Mouse (Mus musculus): ENCODE measurements around the gene Gm5767.

Gm5767 gene

DNA sequence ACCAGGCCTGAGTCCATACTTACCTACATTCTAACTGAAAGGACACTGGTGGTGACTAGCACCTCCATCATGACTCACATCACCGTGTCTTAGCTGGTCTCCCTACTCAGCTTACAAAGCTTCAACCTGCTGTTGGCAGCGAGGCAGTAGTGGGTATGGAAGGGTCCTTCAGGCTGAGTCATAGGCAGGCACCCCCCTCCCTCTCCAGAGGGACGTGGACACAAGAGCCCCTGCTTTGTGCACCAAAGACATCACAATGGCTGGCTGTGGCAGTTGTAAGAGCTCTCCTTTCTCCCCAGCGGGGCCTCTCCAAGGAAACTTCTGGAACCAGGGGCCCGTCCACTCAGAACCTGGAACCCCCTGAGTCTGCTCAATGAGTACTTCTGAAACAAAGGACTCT is at the start of gene Gm5767:
Gm5767 (plus strand) TSS at position 301 of the 400 bp plus-strand sequence.
- DNase-seq = no peak

DNA sequence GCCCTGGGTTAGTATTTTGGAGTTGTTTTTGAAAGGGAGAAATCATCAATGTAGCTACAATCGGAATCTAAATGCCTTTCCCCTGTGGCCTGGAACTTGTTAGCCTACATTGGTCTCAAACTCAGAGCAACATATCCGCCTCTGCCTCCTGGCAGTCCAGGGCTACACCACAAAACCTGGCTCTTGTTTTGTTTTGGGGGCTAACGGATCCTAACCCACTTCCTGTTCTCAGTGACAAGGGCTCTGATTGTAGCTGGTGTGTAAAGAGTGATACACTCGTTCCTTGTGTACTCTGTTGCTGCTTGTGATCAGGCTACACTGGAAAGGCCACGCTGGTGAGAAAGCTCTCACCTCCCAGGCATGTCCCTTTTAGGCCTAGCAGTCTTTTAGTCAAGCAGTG is 49.1 kb upstream of the Gm5767 start:
- DNase-seq = peak; percentile 28

- DNase-seq = peak; percentile 57
These were observed 43.7 kb upstream of the Gm5767 start for GRCm38 (mm10) chr16:8636867-8637216.

DNA sequence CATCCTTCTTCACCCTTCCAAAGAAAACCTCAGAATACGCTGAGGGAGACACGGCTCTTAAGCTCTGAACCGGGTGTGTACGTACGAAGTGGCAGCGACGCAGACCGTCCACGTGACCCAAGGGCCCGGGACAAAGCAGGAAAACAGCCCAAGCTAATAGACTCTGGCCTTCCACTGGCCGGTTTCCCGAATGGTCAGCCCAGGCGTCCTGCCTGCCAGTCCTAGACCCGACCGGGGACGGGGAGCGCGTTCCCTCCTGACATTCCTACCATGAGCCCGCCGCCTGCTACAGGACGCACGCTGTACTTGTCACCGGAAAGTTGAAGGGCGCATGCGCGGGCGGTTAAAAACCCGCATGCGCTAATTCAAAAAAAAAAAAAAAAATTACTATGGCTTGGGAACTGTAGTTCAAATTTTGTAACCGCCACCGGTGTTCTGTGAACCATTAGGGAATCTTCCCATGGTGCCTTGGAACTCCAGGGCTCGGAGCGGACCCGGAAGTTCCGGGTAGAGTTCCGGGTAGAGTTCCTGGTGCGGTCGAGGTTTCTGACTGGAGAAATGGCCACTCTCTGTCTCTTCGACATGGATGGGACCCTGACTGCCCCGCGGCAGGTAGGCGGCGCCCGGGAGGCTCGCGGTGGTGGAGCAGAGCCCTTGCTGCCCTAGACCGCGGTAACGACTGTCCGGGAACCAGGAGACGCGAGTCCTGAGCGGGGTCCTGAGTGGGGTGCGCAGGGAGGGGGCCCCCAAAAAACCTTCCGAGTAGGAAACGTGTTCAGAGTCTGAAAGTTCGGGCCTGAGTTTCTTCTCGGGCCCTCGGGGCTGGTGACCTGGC is 43.1 kb upstream of the Gm5767 start, which contains the start of the genes Pmm2 and Tmem186:
Pmm2 (plus strand) TSS at position 458 of the 835 bp plus-strand sequence.
Tmem186 (minus strand) TSS at position 496 of the 835 bp plus-strand sequence.
- DNase-seq = peak; percentile 85

- no peak for DNase-seq
These were observed 42.4 kb upstream of the Gm5767 start for GRCm38 (mm10) chr16:8638131-8638530.

GRCm38 (mm10) chr16:8639466-8640191 is 40.9 kb upstream of the Gm5767 start:
- DNase-seq = no peak

DNA sequence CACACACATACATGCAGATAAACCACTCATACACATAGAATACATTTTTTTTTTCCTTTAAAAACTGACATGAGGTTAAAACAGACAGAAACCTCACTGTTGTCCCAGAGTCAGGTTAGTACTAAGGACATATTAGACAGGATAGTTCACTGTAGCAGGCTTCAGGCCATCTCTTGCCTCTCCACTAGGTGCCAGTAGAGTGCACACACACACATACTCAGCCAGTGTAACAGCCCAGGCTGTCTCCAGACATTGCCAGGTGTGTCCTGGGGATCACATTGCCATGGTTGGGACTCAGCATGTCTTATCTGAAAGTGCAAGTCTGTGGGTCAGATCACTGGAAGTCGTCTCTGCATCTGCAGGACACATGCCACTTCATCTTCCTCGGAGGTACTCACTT is 36.7 kb upstream of the Gm5767 start:
- peak; percentile 62 for DNase-seq

DNA sequence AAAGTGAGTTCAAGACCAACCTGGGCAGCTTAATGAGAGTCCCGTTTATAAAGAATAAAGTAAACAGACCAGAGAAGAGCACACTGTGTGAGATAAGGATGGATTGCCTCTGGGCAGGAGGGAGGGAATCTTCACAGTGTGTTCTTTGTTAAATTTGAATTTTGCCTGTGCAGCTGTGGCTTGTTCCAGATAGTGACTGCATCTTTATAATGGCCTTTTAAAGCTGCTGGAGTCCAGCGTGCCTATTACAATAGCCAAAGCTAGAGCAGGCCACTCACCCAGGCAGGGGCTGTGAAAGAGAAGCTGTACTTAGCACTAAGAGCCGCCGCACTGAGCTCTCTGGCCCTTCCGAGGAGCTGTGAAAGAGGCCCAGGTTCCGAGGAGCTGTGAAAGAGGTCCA is 35.0 kb upstream of the Gm5767 start:
- DNase-seq = no peak

- DNase-seq = no peak
These were observed 30.6 kb upstream of the Gm5767 start for GRCm38 (mm10) chr16:8650007-8650406.

- no peak for DNase-seq
These were observed 25.5 kb upstream of the Gm5767 start for GRCm38 (mm10) chr16:8655108-8655507.

DNA sequence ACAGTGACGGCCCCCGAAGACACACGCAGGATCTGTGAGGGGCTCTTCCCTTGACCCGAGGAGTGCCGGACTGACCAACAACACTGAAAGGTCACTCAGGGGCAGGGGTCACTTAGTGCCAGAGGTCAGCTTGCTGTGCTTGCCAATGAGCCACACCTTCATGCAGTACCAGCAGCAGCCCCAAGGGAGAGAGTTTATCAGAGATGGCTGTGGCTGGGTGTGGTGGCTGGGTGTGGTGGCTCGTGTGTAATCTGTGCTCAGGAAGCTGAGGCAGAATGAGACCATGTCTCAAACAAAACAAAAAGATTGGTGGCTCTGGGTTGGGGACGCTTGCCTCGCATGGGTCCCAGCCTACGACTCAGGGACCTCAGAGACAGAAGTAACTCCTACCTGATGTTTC is 25.0 kb upstream of the Gm5767 start:
- DNase-seq = no peak

DNA sequence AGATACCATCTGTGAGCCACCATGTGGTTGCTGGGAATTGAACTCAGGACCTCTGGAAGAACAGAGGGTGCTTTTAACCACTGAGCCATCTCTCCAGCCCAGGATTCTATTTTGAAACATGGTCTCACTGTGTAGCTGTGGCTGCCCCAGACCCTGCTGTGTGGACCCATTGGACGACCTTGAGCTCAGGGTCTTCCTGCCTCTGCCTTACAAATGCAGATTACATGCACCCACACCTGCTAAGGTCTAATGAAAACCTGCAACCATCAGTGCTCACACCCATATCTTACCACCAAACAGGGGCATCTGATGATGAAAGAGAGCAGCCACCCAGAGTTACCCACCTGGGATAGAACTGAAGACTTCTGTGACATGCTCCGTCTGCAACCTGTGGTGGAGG is 24.3 kb upstream of the Gm5767 start:
- no peak for DNase-seq

- no peak for DNase-seq
These were observed 22.2 kb upstream of the Gm5767 start for GRCm38 (mm10) chr16:8658349-8658748.

DNA sequence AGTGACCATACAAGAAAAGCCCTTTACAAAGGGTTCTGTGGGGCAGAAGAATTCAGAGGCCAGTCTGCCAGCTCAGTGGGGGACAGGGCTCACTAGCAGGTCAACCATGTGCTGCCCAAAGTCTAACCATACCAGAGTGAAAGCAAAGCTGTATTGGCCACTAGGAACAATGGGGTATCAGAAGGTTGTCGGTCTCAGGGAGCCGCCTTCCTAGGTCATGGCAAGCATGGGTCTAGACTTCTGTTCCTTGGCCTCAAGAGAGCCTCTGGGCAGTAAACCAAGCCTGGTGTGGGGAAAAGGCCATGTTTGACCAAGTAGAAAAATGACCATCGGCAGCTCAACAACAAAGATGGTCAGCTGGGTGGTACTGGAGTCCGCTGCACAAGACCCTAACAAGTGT is 21.8 kb upstream of the Gm5767 start:
- DNase-seq = no peak

GRCm38 (mm10) chr16:8663022-8663421 is 17.5 kb upstream of the Gm5767 start:
- no peak for DNase-seq

- no peak for DNase-seq
These were observed 16.7 kb upstream of the Gm5767 start for GRCm38 (mm10) chr16:8663606-8664539.

- no peak for DNase-seq
These were observed 15.2 kb upstream of the Gm5767 start for GRCm38 (mm10) chr16:8665367-8665766.

DNA sequence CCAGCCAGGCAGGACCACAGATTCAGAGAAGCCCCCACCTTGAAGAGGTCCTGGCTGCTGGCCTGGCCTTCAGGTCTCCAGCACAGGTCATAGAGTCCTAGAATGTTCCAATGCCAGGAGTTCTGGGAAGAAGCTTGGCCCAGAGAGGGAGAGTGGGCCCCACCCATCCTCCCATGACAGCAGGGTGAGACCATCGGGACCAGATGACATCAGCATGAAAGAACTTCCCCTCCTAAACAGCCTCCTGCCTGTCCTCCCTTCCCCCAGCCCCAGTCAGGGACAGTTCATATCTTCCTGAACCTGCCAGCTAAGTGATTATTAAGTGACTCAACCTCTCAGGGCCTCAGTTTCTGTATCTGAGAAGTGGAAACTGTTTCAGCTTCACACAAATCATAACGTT is 14.1 kb upstream of the Gm5767 start:
- DNase-seq = no peak

DNA sequence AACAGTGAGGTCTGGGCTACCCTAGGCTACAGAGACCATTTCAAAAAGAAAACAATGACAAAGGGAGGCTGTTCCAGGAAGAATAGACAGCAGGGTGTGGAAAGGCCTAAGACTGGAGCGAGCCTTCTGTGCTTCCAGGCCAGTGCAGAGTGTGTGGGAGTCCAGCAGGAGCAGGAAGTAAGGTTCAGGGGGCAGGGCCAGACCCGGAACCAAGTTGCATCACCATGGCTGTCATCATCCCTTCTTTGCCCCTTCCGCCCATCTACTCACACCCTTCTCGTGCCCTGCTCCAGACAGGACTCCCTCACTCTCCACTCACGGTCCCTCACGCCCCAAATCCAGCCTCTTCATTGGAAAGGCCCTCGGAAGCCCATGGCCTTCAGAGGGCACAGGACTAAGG is 13.3 kb upstream of the Gm5767 start:
- DNase-seq = no peak

GRCm38 (mm10) chr16:8667814-8668213 is 12.8 kb upstream of the Gm5767 start:
- no peak for DNase-seq

- no peak for DNase-seq
These were observed 12.2 kb upstream of the Gm5767 start for GRCm38 (mm10) chr16:8668386-8668785.

GRCm38 (mm10) chr16:8669432-8669831 is 11.1 kb upstream of the Gm5767 start:
- no peak for DNase-seq
